Mouse (Mus musculus): ENCODE data around the gene Emp1. TPM values are rescaled to one million over a fixed set of nuclear protein-coding genes. Genes with fewer than 3 reads are reported as not detected.

Emp1 gene
- polyA plus RNA-seq, 1 experiment from 2014 or later, result 136 TPM

- WGBS, result 73% methylated on average over 8 of the region's 8 CpGs
- no peak overlapping the region for H3K9ac ChIP-seq (replicated peaks; ENCODE audit: low read depth)
These were observed 33.0 kb downstream of the Emp1 start for GRCm38 (mm10) chr6:135395375-135395774.

GRCm38 (mm10) chr6:135397089-135397488 lies 34.7 kb downstream of the Emp1 start:
- TF ChIP-seq EP300 (IDR thresholded peaks at IDR 0.05) (no peak), CTCF (IDR thresholded peaks at IDR 0.05) (peak; percentile 17; the same call in 1 of the 2 replicates)
- H3K9ac ChIP-seq (replicated peaks; ENCODE audit: low read depth), result no peak overlapping the region
- no peaks in the 10 kb centered on the region for H3K4me1 ChIP-seq (ENCODE audit: insufficient read depth, low read depth, low read length)
- H3K27me3 ChIP-seq (replicated peaks; ENCODE audit: insufficient read depth, low read length), result no peaks in the 10 kb centered on the region
- DNase-seq (ENCODE audit: low spot score) (no peak), ATAC-seq (no peak)
- no peak overlapping the region for H3K4me3 ChIP-seq (ENCODE audit: low read depth, low read length)
- H3K36me3 ChIP-seq (ENCODE audit: insufficient read depth, low read length), result no peaks in the 10 kb centered on the region
- 80% methylated on average over 4 of the region's 4 CpGs for WGBS
- no peaks in the 10 kb centered on the region for H3K9me3 ChIP-seq (ENCODE audit: low read length)
- H3K4me2 ChIP-seq (replicated peaks; ENCODE audit: low read depth, low read length), result no peak overlapping the region
- no peak overlapping the region for H3K27ac ChIP-seq (ENCODE audit: low read length)

More at GRCm38 (mm10) chr6:135395375-135395774, 33.0 kb downstream of the Emp1 start:
- H3K4me1 ChIP-seq (ENCODE audit: insufficient read depth, low read depth, low read length), result no peaks in the 10 kb centered on the region
- no peaks in the 10 kb centered on the region for H3K36me3 ChIP-seq (ENCODE audit: insufficient read depth, low read length)
- no peak for ATAC-seq
- no peak for TF ChIP-seq CTCF (IDR thresholded peaks at IDR 0.05)
- TF ChIP-seq EP300 (IDR thresholded peaks at IDR 0.05), result no peak
- DNase-seq (ENCODE audit: low spot score), result no peak
- no peaks in the 10 kb centered on the region for H3K27me3 ChIP-seq (replicated peaks; ENCODE audit: insufficient read depth, low read length)
- H3K27ac ChIP-seq (ENCODE audit: low read length), result no peak overlapping the region
- no peak overlapping the region for H3K4me2 ChIP-seq (replicated peaks; ENCODE audit: low read depth, low read length)
- no peaks in the 10 kb centered on the region for H3K9me3 ChIP-seq (ENCODE audit: low read length)
- no peak overlapping the region for H3K4me3 ChIP-seq (ENCODE audit: low read depth, low read length)

- no peaks in the 10 kb centered on the region for H3K4me1 ChIP-seq (ENCODE audit: insufficient read depth, low read depth, low read length)
- no peak overlapping the region for H3K27ac ChIP-seq (ENCODE audit: low read length)
- no peak overlapping the region for H3K4me3 ChIP-seq (ENCODE audit: low read depth, low read length)
- H3K27me3 ChIP-seq (replicated peaks; ENCODE audit: insufficient read depth, low read length), result no peaks in the 10 kb centered on the region
- WGBS, result 82% methylated on average over 8 of the region's 8 CpGs
- no peak overlapping the region for H3K9ac ChIP-seq (replicated peaks; ENCODE audit: low read depth)
- DNase-seq (ENCODE audit: low spot score), result no peak
- H3K36me3 ChIP-seq (ENCODE audit: insufficient read depth, low read length), result no peaks in the 10 kb centered on the region
- no peaks in the 10 kb centered on the region for H3K9me3 ChIP-seq (ENCODE audit: low read length)
- H3K4me2 ChIP-seq (replicated peaks; ENCODE audit: low read depth, low read length), result no peak overlapping the region
- TF ChIP-seq EP300 (IDR thresholded peaks at IDR 0.05), result no peak
- TF ChIP-seq CTCF (IDR thresholded peaks at IDR 0.05), result no peak
- ATAC-seq, result no peak
These were observed 35.4 kb downstream of the Emp1 start for GRCm38 (mm10) chr6:135397788-135398187.

- H3K9ac ChIP-seq (replicated peaks; ENCODE audit: low read depth), result no peak overlapping the region
- TF ChIP-seq CTCF (IDR thresholded peaks at IDR 0.05), result no peak
- 0 out of 2 replicates have a peak, but pooled peaks have one; percentile 28 for TF ChIP-seq EP300 (IDR thresholded peaks at IDR 0.05)
- H3K4me3 ChIP-seq (ENCODE audit: low read depth, low read length), result no peak overlapping the region
- DNase-seq (ENCODE audit: low spot score), result peak; percentile 31
- no peaks in the 10 kb centered on the region for H3K9me3 ChIP-seq (ENCODE audit: low read length)
- H3K4me1 ChIP-seq (ENCODE audit: insufficient read depth, low read depth, low read length), result no peaks in the 10 kb centered on the region
- WGBS, result 53% methylated on average over 5 of the region's 5 CpGs
- H3K36me3 ChIP-seq (ENCODE audit: insufficient read depth, low read length), result no peaks in the 10 kb centered on the region
- ATAC-seq, result peak; percentile 50
- H3K4me2 ChIP-seq (replicated peaks; ENCODE audit: low read depth, low read length), result no peak overlapping the region
- H3K27ac ChIP-seq (ENCODE audit: low read length), result no peak overlapping the region
- H3K27me3 ChIP-seq (replicated peaks; ENCODE audit: insufficient read depth, low read length), result no peaks in the 10 kb centered on the region
These were observed 36.5 kb downstream of the Emp1 start for GRCm38 (mm10) chr6:135398801-135399200.

- WGBS, result 26% methylated on average over 3 of the region's 3 CpGs
- Histone ChIP-seq H3K27ac (ENCODE audit: low read length) (no peak overlapping the region), H3K27me3 (replicated peaks; ENCODE audit: insufficient read depth, low read length) (no peaks in the 10 kb centered on the region), H3K4me2 (replicated peaks; ENCODE audit: low read depth, low read length) (no peak overlapping the region), H3K4me3 (ENCODE audit: low read depth, low read length) (no peak overlapping the region), H3K4me1 (ENCODE audit: insufficient read depth, low read depth, low read length) (0 out of 2 replicates have a peak, but pooled peaks cover 4% of the 10 kb centered on the region), H3K9ac (replicated peaks; ENCODE audit: low read depth) (no peak overlapping the region), H3K36me3 (ENCODE audit: insufficient read depth, low read length) (no peaks in the 10 kb centered on the region), H3K9me3 (ENCODE audit: low read length) (no peaks in the 10 kb centered on the region)
- peak; percentile 80 for DNase-seq (ENCODE audit: low spot score)
- no peak for TF ChIP-seq EP300 (IDR thresholded peaks at IDR 0.05)
- peak; percentile 89 for TF ChIP-seq CTCF (IDR thresholded peaks at IDR 0.05)
- peak; percentile 50; the same call in 1 of the 2 replicates for ATAC-seq
These were observed 38.0 kb downstream of the Emp1 start for GRCm38 (mm10) chr6:135400306-135400705.

GRCm38 (mm10) chr6:135405093-135405492 lies 42.7 kb downstream of the Emp1 start:
- no peak for DNase-seq (ENCODE audit: low spot score)
- 86% methylated on average over 11 of the region's 11 CpGs for WGBS
- no peak for ATAC-seq
- H3K36me3 ChIP-seq (ENCODE audit: insufficient read depth, low read length), result no peaks in the 10 kb centered on the region
- no peak overlapping the region for H3K4me3 ChIP-seq (ENCODE audit: low read depth, low read length)
- no peak overlapping the region for H3K9ac ChIP-seq (replicated peaks; ENCODE audit: low read depth)
- no peak overlapping the region for H3K27ac ChIP-seq (ENCODE audit: low read length)
- no peaks in the 10 kb centered on the region for H3K27me3 ChIP-seq (replicated peaks; ENCODE audit: insufficient read depth, low read length)
- TF ChIP-seq EP300 (IDR thresholded peaks at IDR 0.05), result no peak
- H3K9me3 ChIP-seq (ENCODE audit: low read length), result no peaks in the 10 kb centered on the region
- H3K4me1 ChIP-seq (ENCODE audit: insufficient read depth, low read depth, low read length), result 0 out of 2 replicates have a peak, but pooled peaks cover 4% of the 10 kb centered on the region
- no peak overlapping the region for H3K4me2 ChIP-seq (replicated peaks; ENCODE audit: low read depth, low read length)

GRCm38 (mm10) chr6:135407323-135407722 lies 45.0 kb downstream of the Emp1 start:
- H3K27ac ChIP-seq (ENCODE audit: low read length), result no peak overlapping the region
- WGBS, result 34% methylated on average over 4 of the region's 4 CpGs
- ATAC-seq (peak; percentile 23; the same call in 1 of the 2 replicates), DNase-seq (ENCODE audit: low spot score) (peak; percentile 50)
- no peak overlapping the region for H3K9ac ChIP-seq (replicated peaks; ENCODE audit: low read depth)
- no peaks in the 10 kb centered on the region for H3K9me3 ChIP-seq (ENCODE audit: low read length)
- 0 out of 2 replicates have a peak, but pooled peaks cover 4% of the 10 kb centered on the region for H3K4me1 ChIP-seq (ENCODE audit: insufficient read depth, low read depth, low read length)
- TF ChIP-seq EP300 (IDR thresholded peaks at IDR 0.05), result no peak
- no peak for TF ChIP-seq CTCF (IDR thresholded peaks at IDR 0.05)
- H3K27me3 ChIP-seq (replicated peaks; ENCODE audit: insufficient read depth, low read length), result no peaks in the 10 kb centered on the region
- H3K4me3 ChIP-seq (ENCODE audit: low read depth, low read length), result no peak overlapping the region
- no peak overlapping the region for H3K4me2 ChIP-seq (replicated peaks; ENCODE audit: low read depth, low read length)
- no peaks in the 10 kb centered on the region for H3K36me3 ChIP-seq (ENCODE audit: insufficient read depth, low read length)
